Mouse (Mus musculus): ENCODE results near the gene Olfm2.

DNA sequence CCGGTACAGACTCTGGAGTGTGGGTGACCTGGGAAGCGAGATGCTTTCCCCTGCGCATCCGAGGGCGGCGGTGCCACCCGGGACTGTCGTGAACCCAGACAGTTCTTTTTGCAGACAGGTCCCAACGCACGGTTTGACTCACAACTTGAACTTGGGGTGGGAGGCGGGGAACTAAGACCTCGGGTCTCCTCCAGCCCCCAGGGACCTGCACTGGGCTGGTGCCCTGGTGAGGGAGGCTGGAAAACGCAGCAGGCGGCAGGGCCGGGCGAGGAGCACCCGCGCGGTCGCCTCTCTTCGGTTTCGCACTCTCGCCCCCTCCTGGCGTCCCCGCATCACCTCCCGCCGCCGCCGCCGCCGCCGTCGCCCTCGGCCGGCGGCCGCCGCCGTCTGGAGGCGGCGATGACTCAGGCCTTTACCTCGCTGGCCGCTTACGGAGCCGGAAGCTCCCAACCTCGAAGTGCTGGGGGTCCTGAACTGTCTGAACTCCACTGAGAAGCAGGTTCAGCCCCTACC, 18.5 kb downstream of the Olfm2 start:
- TF ChIP-seq CTCF (IDR thresholded peaks at IDR 0.05; ENCODE audit: low read depth, low read length), result no peak
- no peak for TF ChIP-seq POLR2AphosphoS5 (IDR thresholded peaks at IDR 0.05; ENCODE audit: insufficient replicate concordance, low read depth, low read length)
- no peak for TF ChIP-seq GATA1 (IDR thresholded peaks at IDR 0.05; ENCODE audit: borderline replicate concordance, low read length)
- no peak for TF ChIP-seq TAL1 (conservative IDR thresholded peaks at IDR 0.05; ENCODE audit: low read depth, low read length)

All from G1E (cell line).